Mouse (Mus musculus) midbrain, embryonic 13.5 days (tissue): ENCODE results near the gene Setd7. TPM values are rescaled to one million over a fixed set of nuclear protein-coding genes. Genes with fewer than 3 reads are reported as not detected.

Experiments
- ATAC-seq: fragments of 200-750 bp; cut with Nextera tagmentation; 2 replicates; pipeline ENCODE4 v1.8.0; 2017; ENCODE audit warnings: mild to moderate bottlenecking, moderate TSS enrichment, moderate library complexity
- H3K27ac ChIP-seq: fragments of 300-500 bp; sonication (generic); 2 replicates; pipeline ENCODE4 v1.5.1; 2015; ENCODE audit warnings: inconsistent platforms, mild to moderate bottlenecking, moderate library complexity
- H3K27me3 ChIP-seq: fragments of 300-500 bp; sonication (generic); 2 replicates; pipeline ENCODE4 v1.6.1; 2015; ENCODE audit warnings: mild to moderate bottlenecking, inconsistent platforms
- H3K36me3 ChIP-seq: fragments of 300-500 bp; sonication (generic); 2 replicates; pipeline ENCODE4 v1.6.1; 2015; ENCODE audit warnings: mild to moderate bottlenecking, inconsistent platforms
- H3K4me1 ChIP-seq: fragments of 300-500 bp; sonication (generic); replicated peaks from 2 replicates; pipeline ENCODE4 v1.6.1; 2015; ENCODE audit warnings: inconsistent platforms
- H3K4me2 ChIP-seq: fragments of 300-500 bp; sonication (generic); replicated peaks from 2 replicates; pipeline ENCODE4 v1.6.1; 2015; ENCODE audit warnings: moderate library complexity, mild to moderate bottlenecking, inconsistent platforms
- H3K4me3 ChIP-seq: fragments of 300-500 bp; sonication (generic); replicated peaks from 2 replicates; pipeline ENCODE4 v1.5.1; 2015; ENCODE audit warnings: mild to moderate bottlenecking, inconsistent platforms
- H3K9ac ChIP-seq: fragments of 300-500 bp; sonication (generic); replicated peaks from 2 replicates; pipeline ENCODE4 v1.6.1; 2015; ENCODE audit warnings: mild to moderate bottlenecking, inconsistent platforms
- H3K9me3 ChIP-seq: fragments of 300-500 bp; sonication (generic); 2 replicates; pipeline ENCODE4 v1.6.1; 2016; ENCODE audit warnings: mild to moderate bottlenecking, inconsistent platforms
- WGBS: fragments of 180-500 bp; shearing (Covaris S2); methylation state at CpG from one replicate; pipeline ENCODE4 v1.1.7; 2015; 5-methylcytosine and 5-hydroxymethylcytosine counted together
- polyA plus RNA-seq: library from polyadenylated mRNA; unstranded; fragments of >200 nt; fragmentation: Nextera tagmentation; extraction: Ambion mirVana; gene quantifications from 2 replicates; pipeline ENCODE4 v1.2.1, GENCODE M21; 2015

The Setd7 gene
- polyA plus RNA-seq, 1 experiment from 2014 or later = 4.6 TPM

DNA sequence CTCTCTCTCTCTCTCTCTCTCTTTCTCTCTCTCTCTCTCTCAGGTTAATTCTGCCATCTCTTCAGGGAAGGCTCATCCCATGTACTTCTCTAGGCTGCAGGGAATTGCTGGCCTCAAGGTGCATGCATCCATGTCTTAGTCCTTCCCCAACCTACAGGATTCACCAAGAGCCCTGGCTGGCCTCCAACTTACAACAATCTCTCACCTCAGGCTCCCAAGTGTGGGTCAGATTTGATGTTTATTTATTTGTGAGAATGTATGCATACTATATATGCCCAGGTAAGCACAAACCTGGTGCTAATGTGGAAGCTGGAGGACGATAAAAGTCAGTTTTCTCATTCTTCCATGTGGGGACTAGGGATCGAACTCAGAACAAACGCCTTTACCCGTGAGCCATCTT, 5.8 kb downstream of the Setd7 start:
- H3K36me3 ChIP-seq = peaks cover 4% of the 10 kb centered on the region
- H3K27me3 ChIP-seq = no peaks in the 10 kb centered on the region
- no peaks in the 10 kb centered on the region for H3K9me3 ChIP-seq
- H3K4me2 ChIP-seq = no peak overlapping the region
- WGBS = 85% methylated on average over 4 of the region's 4 CpGs
- ATAC-seq = no peak
- peaks cover 53% of the 10 kb centered on the region for H3K4me1 ChIP-seq
- no peak overlapping the region for H3K9ac ChIP-seq
- no peak overlapping the region for H3K27ac ChIP-seq
- no peak overlapping the region for H3K4me3 ChIP-seq

DNA sequence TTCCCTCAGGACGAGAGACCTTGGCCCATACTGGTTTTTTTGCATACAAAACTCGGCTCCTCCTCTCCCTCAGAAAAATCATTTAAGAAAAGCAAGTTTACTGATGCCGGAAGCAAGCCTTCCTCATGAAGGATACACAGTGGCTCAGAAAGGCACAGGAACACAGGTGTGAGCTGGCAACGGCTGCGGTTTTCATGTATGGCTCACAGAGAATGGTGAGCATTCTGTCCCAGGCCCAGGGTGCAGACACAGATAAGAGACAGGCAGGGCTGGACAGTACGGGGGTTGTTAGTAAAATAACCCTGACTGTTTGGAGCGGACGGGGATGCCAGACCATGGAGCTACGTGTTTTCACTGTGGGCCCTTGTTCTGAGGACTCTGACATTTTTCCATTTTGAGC, 6.6 kb downstream of the Setd7 start:
- Histone ChIP-seq H3K9me3 (no peaks in the 10 kb centered on the region), H3K27me3 (no peaks in the 10 kb centered on the region), H3K4me2 (no peak overlapping the region), H3K36me3 (peaks cover 12% of the 10 kb centered on the region), H3K4me1 (peaks cover 51% of the 10 kb centered on the region), H3K4me3 (no peak overlapping the region), H3K27ac (no peak overlapping the region), H3K9ac (0 out of 2 replicates have a peak overlapping the region, but pooled peaks have one; percentile 36)
- ATAC-seq = no peak
- WGBS = 85% methylated on average over 9 of the region's 9 CpGs

DNA sequence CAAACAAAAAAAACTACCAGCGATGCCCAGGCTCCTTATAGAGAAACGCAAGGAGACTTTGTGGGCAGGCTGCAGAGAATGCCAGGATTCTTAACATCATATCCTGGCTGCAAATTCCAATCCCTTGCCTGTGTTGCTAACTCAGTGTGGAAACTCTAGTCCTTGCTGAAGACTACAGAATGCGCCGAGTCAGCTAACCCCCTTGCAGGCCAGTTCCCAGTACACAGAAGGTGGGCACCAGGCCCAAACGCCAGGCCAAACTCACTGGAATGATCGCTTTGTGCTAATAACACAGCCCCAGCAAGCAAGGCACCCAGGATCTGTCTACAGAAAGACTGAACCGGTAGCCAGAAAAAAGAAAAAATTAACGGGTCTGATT, 7.2 kb downstream of the Setd7 start:
- H3K27me3 ChIP-seq = no peaks in the 10 kb centered on the region
- peaks cover 46% of the 10 kb centered on the region for H3K4me1 ChIP-seq
- H3K4me2 ChIP-seq = no peak overlapping the region
- H3K9ac ChIP-seq = no peak overlapping the region
- H3K27ac ChIP-seq = no peak overlapping the region
- 67% methylated on average over 8 of the region's 8 CpGs for WGBS
- peaks cover 18% of the 10 kb centered on the region for H3K36me3 ChIP-seq
- no peak for ATAC-seq
- H3K9me3 ChIP-seq = no peaks in the 10 kb centered on the region
- H3K4me3 ChIP-seq = no peak overlapping the region

DNA sequence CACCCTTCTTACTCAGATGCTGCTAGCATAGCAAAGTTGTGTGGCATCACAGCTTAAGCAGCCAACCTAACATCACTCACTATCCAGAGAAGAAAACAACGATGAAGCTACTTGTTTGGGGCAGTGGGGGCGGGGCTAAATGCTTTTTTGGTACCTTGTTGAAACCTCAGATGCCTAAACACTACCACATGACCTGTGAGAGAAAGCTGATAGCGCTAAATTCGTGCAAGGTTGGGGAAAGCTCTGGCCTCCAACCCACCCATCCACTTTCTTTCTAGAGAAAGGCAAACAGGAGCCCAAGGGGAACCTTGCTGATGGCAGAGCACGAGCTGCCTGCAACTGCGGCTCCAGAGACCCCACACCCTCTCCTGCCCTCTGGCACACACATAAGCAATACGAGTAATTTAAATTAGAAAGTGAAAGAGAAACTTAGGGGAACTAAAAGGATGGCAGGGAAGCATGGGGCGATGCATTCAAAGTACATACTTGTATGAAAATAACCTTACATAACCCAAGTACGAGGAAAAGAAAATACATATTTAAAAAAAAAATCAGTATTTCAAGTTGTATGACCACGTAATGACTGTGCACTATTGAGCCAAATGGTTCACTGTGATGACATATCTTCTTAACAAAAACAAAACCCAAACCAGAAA, 7.7 kb downstream of the Setd7 start:
- Histone ChIP-seq H3K27me3 (no peaks in the 10 kb centered on the region), H3K4me2 (no peak overlapping the region), H3K9ac (no peak overlapping the region), H3K36me3 (peaks cover 23% of the 10 kb centered on the region), H3K9me3 (no peaks in the 10 kb centered on the region), H3K4me1 (peaks cover 41% of the 10 kb centered on the region), H3K27ac (no peak overlapping the region), H3K4me3 (no peak overlapping the region)
- 67% methylated on average over 10 of the region's 10 CpGs for WGBS
- no peak for ATAC-seq

DNA sequence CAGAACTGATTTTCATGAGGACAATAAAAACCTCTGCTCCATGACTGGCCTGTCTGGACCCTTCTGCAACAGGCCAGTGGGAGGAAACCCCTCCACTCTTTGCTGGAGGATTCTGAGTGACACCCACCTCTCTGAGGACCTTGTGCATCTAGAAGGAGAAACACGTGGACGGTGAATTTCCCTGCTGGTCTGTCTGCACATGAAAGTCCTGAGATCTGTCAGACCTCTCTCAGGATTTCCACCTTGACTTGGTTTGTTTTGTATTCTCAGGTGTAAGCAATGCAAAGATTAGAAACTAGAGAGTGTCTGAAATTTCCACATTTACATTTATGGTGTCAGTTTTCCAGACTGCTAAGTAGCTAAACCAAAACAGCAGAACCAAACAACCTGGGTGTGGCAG, 8.5 kb downstream of the Setd7 start:
- Histone ChIP-seq H3K36me3 (peaks cover 31% of the 10 kb centered on the region), H3K9me3 (no peaks in the 10 kb centered on the region), H3K4me1 (peaks cover 33% of the 10 kb centered on the region), H3K27ac (no peak overlapping the region), H3K27me3 (no peaks in the 10 kb centered on the region), H3K9ac (no peak overlapping the region), H3K4me2 (no peak overlapping the region), H3K4me3 (no peak overlapping the region)
- 83% methylated on average over 2 of the region's 2 CpGs for WGBS
- no peak for ATAC-seq

DNA sequence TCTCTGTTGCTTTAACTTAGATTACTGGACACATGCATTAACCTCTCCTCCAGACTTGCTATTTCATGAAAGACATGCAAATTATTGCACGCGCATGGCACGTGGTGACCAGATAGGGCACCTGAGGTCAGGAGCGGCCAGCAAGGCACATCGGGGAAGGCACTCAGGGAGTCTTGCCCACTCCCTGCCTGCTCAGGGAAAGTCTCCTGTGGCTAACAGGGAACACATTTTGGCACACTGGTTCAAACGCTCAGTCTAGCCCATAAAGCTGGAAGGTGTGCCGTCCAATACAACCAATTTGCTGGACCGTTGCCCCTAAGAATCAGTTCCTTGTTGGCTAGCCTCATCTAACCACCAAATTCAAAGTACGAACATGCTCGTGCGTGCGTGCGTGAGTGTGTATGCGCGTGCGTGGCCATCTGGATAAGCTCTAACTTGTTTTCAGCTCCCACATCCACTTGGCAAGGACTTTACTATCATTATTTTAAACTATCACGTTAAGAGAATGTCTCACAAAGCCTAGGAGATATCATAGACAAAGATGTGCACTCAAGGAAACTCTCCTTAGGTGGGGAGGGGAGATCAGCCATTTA, 11.6 kb downstream of the Setd7 start:
- no peak overlapping the region for H3K27ac ChIP-seq
- no peak overlapping the region for H3K4me3 ChIP-seq
- no peak overlapping the region for H3K4me2 ChIP-seq
- no peak overlapping the region for H3K9ac ChIP-seq
- no peaks in the 10 kb centered on the region for H3K27me3 ChIP-seq
- peaks cover 17% of the 10 kb centered on the region for H3K4me1 ChIP-seq
- H3K36me3 ChIP-seq = peaks cover 38% of the 10 kb centered on the region
- ATAC-seq = no peak
- H3K9me3 ChIP-seq = no peaks in the 10 kb centered on the region
- 94% methylated on average over 17 of the region's 17 CpGs for WGBS

DNA sequence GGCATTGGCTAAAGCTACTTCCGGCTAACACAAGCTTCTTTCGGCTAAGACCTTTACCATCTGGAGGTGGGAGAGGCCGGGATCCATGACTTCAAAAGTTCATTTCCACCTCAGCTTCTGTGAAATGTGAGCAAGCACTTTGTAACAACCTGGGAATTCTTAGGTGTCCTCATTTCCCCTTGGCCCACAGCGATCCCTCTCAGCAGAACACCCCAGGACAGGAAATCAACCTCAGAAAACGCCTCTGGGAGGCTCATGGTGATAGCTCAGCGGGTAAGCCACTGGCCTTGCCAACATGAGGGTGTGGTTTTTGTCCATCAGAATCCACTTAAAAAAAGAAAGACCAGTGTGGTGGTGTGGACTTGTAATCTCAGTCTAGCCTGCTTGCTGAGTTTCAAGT, 13.1 kb downstream of the Setd7 start:
- no peak for ATAC-seq
- Histone ChIP-seq H3K9me3 (no peaks in the 10 kb centered on the region), H3K27me3 (no peaks in the 10 kb centered on the region), H3K4me3 (no peak overlapping the region), H3K4me2 (no peak overlapping the region), H3K27ac (no peak overlapping the region), H3K36me3 (peaks cover 44% of the 10 kb centered on the region), H3K4me1 (peaks cover 3% of the 10 kb centered on the region), H3K9ac (no peak overlapping the region)
- 90% methylated on average over 6 of the region's 6 CpGs for WGBS

DNA sequence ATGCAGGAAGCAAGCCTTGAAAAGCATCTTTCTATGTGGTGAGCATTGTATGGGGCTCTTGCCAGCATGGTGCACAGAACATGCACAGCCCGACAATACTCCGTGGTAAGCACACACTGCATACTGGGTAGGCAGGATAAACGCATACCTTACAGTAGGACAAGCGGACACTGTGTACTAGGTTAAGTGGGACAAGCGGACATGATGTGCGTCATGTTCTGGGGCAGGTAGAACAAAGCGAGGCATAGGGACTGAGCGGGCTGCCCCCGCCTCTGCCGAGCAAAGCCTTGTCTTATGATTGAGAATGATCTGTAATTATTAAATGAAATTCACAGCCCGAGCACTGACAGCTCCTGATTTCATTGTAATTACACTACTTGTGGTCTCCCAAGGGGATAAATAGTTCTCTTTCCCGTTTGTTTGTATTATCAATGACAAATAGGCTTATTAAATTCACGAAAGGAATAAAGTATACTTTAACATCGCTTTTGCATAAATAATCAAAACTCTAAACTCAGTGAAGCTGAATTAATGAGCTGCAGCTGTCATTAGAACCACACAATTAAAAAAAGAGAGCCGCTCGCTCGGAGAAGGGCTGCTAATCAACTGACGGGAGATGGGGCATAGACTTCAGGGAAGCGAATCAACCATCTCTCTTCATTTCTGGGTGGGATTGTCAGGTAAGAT, 16.1 kb downstream of the Setd7 start:
- H3K27ac ChIP-seq = peak overlapping the region; percentile 32; the same call in 1 of the 2 replicates
- H3K9me3 ChIP-seq = no peaks in the 10 kb centered on the region
- H3K27me3 ChIP-seq = no peaks in the 10 kb centered on the region
- 69% methylated on average over 19 of the region's 19 CpGs for WGBS
- no peak overlapping the region for H3K4me2 ChIP-seq
- H3K36me3 ChIP-seq = peaks cover 64% of the 10 kb centered on the region
- peak; percentile 68 for ATAC-seq
- H3K4me1 ChIP-seq = no peaks in the 10 kb centered on the region
- no peak overlapping the region for H3K4me3 ChIP-seq
- no peak overlapping the region for H3K9ac ChIP-seq

DNA sequence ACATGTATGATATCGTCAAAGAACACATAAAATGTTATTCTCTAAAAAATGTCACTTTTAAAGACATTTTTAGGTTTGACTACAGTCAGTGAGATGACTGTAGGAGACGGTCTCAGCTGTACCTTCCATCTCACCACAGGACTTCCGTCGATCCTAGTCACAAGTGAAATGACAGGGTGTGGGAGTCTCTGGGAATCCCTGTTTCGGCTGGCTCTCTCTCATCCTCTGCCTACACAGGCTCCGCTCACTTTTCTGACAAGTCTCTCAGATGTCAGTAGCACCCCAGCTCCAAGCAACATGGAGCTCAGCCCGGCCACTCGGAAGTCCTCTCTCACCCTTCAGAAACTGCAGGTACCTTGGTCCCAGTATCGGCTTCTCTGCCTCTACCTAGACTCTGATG, 20.0 kb downstream of the Setd7 start:
- no peaks in the 10 kb centered on the region for H3K9me3 ChIP-seq
- H3K27me3 ChIP-seq = no peaks in the 10 kb centered on the region
- 94% methylated on average over 9 of the region's 9 CpGs for WGBS
- H3K4me3 ChIP-seq = no peak overlapping the region
- no peak overlapping the region for H3K4me2 ChIP-seq
- ATAC-seq = no peak
- H3K36me3 ChIP-seq = peaks cover 65% of the 10 kb centered on the region
- no peaks in the 10 kb centered on the region for H3K4me1 ChIP-seq
- no peak overlapping the region for H3K27ac ChIP-seq
- no peak overlapping the region for H3K9ac ChIP-seq

DNA sequence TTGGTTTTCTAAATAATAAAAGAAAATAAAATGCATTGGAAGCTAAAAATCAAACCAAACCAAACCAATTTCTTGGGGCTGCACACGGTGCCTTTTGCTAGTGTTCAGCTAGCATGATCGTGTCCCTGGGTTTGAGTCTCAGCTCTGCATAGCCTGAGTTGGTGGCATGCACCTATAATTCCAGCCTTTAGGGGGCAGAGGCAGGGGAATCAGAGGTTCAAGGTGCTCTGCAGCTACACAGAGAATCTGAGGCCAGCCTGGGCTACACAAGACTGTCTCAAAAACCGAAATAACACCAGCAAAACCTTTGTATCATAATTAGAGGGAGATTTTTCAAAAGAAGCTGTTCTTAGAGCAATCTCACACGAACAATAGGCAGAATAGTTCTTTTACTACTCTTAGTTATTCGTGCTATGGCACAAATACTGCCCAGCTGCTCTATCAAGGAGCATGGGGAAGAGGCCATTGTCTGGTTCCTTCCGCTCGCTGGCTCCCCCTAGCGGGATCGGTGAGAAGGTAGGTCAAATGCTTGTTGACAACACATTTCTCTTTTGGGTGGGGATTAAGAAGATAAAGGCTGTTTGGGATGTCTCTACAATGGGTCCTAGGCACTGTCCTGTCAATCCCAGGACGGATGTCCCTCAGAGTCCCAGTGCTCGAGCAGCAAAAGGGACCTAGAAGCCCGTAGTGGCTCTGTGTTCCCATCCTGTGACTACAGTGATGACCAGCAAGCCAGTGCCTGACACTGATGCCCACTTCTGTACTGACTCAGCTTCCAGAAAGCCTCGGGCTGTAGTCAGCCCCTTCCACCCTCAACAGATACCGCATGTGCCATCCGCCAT, 20.9 kb downstream of the Setd7 start:
- Histone ChIP-seq H3K4me2 (no peak overlapping the region), H3K9ac (no peak overlapping the region), H3K4me1 (no peaks in the 10 kb centered on the region), H3K4me3 (no peak overlapping the region), H3K27ac (0 out of 2 replicates have a peak overlapping the region, but pooled peaks have one; percentile 4), H3K9me3 (no peaks in the 10 kb centered on the region), H3K36me3 (peaks cover 73% of the 10 kb centered on the region), H3K27me3 (no peaks in the 10 kb centered on the region)
- WGBS = 54% methylated on average over 15 of the region's 15 CpGs
- peak; percentile 59; the same call in 1 of the 2 replicates for ATAC-seq

DNA sequence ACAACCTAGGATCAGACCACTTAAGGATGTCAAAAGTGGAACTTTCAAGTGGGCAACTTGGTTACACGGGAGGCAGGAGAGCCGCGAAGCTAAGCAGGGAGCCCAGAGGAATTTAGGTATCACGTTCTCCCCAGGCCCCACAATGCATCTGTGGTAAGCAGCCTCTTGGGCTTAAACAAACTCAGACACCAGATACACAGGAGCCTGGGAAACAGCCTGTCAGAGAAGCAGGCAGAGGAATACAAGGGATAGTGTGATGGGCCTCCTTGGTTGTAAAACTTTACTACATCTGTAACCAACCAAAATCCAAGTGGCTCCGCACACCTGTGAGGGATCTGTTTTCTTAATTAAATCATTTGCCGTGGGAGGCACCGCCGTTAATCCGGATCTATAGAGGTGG, 26.7 kb downstream of the Setd7 start:
- no peak for ATAC-seq
- Histone ChIP-seq H3K27me3 (no peaks in the 10 kb centered on the region), H3K4me3 (no peak overlapping the region), H3K27ac (no peak overlapping the region), H3K4me2 (no peak overlapping the region), H3K4me1 (0 out of 2 replicates have a peak, but pooled peaks cover 3% of the 10 kb centered on the region), H3K9ac (no peak overlapping the region), H3K36me3 (peaks cover 93% of the 10 kb centered on the region), H3K9me3 (no peaks in the 10 kb centered on the region)
- WGBS = 91% methylated on average over 9 of the region's 9 CpGs

DNA sequence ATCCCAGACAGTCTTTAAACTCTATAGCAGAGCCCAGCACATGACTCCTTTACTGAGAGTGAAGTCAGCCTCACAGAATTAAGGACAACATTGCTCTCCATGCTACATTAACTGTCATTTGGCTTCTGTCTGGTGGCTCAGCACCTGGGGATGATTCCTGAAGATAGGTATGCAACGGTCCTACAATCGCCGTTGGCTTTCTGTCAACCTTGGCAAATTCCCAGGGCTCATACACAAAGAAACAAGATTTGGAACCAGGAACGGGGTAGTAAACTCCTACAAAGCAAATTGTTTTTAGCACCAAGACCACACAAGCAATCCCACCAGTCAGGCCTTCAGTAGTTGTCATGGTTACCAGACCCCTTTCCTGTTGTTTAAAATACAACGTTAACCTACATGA, 27.1 kb downstream of the Setd7 start:
- Histone ChIP-seq H3K4me3 (no peak overlapping the region), H3K27me3 (no peaks in the 10 kb centered on the region), H3K4me1 (0 out of 2 replicates have a peak, but pooled peaks cover 3% of the 10 kb centered on the region), H3K36me3 (peaks cover 93% of the 10 kb centered on the region), H3K4me2 (no peak overlapping the region), H3K27ac (no peak overlapping the region), H3K9me3 (no peaks in the 10 kb centered on the region), H3K9ac (no peak overlapping the region)
- no peak for ATAC-seq
- WGBS = 85% methylated on average over 5 of the region's 5 CpGs
